Mouse (Mus musculus) c-Kit-negative CD71-positive TER-119-positive erythroid progenitor cells, embryonic 14.5 days (primary cell): Measurements from ENCODE around the gene Gm48551.

ENCODE experiments used
- DNase-seq: peaks from one replicate; pipeline ENCODE4 v3.0.0-alpha.2; 2013; ENCODE audit warnings: low read depth, low spot score

Gm48551 gene

GRCm38 (mm10) chr10:81417227-81418215 is 33.3 kb downstream of the Gm48551 start:
- DNase-seq, result no peak

GRCm38 (mm10) chr10:81418216-81419070 is 34.2 kb downstream of the Gm48551 start:
- DNase-seq, result no peak

- DNase-seq, result no peak
These were observed 35.1 kb downstream of the Gm48551 start for GRCm38 (mm10) chr10:81419111-81419928.

- no peak for DNase-seq
These were observed 36.0 kb downstream of the Gm48551 start for GRCm38 (mm10) chr10:81420191-81420767.

GRCm38 (mm10) chr10:81421041-81421796 is 37.0 kb downstream of the Gm48551 start:
- no peak for DNase-seq

- no peak for DNase-seq
These were observed 37.5 kb downstream of the Gm48551 start for GRCm38 (mm10) chr10:81421797-81422100.

GRCm38 (mm10) chr10:81422191-81422590 is 37.9 kb downstream of the Gm48551 start:
- DNase-seq, result no peak

- no peak for DNase-seq
These were observed 38.5 kb downstream of the Gm48551 start for GRCm38 (mm10) chr10:81422661-81423217.

GRCm38 (mm10) chr10:81423476-81424245 is 39.4 kb downstream of the Gm48551 start:
- DNase-seq, result no peak

GRCm38 (mm10) chr10:81424246-81425051 is 40.2 kb downstream of the Gm48551 start:
- DNase-seq, result no peak

- DNase-seq, result no peak
These were observed 41.1 kb downstream of the Gm48551 start for GRCm38 (mm10) chr10:81425236-81425850.

- DNase-seq, result no peak
These were observed 41.9 kb downstream of the Gm48551 start for GRCm38 (mm10) chr10:81426081-81426671.

GRCm38 (mm10) chr10:81426897-81427296 is 42.6 kb downstream of the Gm48551 start:
- no peak for DNase-seq

GRCm38 (mm10) chr10:81427327-81427726 is 43.1 kb downstream of the Gm48551 start:
- DNase-seq, result no peak

GRCm38 (mm10) chr10:81427804-81428506 is 43.7 kb downstream of the Gm48551 start:
- no peak for DNase-seq

GRCm38 (mm10) chr10:81428507-81428870 is 44.2 kb downstream of the Gm48551 start:
- no peak for DNase-seq

GRCm38 (mm10) chr10:81429092-81429491 is 44.8 kb downstream of the Gm48551 start:
- no peak for DNase-seq
